Mouse (Mus musculus): ENCODE measurements at regions not wholly inside any gene's neighbourhood (a gene's known extent, or its start where the extent isn't known, plus 50 kb on each side); places are given as distances from the start of the nearest gene placed in this dataset.

GRCm38 (mm10) chr4:95476071-95476724, 81.1 kb upstream of the Fggy start:
- DNase-seq (ENCODE audit: low spot score in 2 of 2), result peak; percentile 7 to 14

GRCm38 (mm10) chr4:95483571-95483970, 73.7 kb upstream of the Fggy start:
- no peak for DNase-seq (ENCODE audit: low spot score in 2 of 2)

DNA sequence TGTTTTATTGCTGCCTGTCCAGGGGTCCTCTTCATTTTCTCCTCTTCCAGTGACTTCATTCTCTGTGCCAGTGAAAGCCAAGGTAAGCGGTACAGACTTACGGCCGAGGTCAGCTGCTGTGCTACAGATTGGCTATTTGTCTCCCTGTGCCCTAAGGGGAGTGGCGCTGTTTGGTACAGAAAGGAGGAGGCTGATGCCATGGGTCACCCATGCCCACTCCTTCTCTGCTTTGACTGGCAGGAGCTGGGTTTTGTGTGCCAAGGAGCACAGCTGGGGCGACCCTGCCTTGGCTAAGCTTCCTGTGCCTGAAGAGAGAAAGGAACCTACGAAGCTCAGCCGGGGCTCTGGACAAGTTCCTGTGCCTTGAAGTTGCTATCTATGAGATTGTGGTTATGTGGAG, 70.0 kb upstream of the Fggy start:
- no peak for DNase-seq (ENCODE audit: low spot score in 2 of 2)

DNA sequence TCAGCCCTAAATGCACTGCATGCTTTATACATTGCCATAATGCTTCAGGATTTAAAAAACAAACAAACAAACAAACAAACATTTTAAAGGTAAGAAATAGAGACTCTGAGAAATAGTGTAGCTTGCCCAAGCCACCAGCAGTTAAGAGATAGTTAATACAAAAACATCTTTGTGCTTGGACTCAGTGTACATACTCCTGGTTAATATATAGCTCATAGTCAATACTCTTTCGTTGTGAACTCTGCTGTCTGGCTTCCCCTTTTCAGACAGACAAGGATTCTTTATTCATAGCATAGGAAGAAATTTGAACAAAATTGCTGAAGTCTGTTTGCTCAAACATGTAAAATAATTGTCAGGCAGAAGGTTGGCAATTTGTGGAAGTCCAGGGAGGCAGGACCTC, 69.3 kb upstream of the Fggy start:
- DNase-seq (ENCODE audit: low spot score in 2 of 2), result no peak

DNA sequence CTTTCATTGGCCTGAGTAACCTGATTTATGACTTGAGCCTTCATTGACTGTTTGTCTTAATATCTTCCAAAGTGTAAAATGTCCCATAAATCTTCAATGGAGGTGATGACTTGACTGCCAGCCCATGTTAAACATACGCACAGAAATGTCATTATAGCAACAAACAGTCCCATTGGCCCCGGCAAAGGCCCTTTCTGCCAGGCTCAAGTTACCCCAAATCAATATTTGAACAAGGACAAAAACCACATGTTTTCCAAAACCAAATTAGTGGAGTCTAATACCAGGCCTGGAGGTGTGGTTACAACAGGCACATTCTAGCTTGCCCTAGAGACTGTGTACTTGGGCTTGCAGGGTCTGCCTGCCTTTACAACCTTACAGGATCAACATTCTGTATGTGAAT, 68.2 kb upstream of the Fggy start:
- no peak for DNase-seq (ENCODE audit: low spot score in 2 of 2)

DNA sequence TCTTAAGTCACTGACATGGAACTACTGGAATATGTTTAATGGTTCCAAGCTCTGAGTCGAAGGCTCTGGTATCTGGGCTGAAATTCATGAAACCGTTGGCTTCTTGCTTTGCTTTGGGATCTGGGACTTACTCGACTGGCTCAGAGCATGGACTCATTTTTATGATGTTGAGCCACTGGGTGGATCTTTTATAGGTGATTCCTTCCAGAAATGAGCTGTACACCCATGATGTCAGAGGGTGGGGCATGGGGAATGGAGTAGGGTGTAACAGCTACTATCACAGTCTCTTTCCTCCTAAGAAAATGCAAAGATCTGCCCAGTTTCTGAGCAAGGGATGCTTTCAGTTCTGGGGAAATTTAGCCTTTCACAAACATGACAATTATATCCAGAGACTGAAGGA, 57.0 kb upstream of the Fggy start:
- DNase-seq (ENCODE audit: low spot score in 2 of 2), result no peak

DNA sequence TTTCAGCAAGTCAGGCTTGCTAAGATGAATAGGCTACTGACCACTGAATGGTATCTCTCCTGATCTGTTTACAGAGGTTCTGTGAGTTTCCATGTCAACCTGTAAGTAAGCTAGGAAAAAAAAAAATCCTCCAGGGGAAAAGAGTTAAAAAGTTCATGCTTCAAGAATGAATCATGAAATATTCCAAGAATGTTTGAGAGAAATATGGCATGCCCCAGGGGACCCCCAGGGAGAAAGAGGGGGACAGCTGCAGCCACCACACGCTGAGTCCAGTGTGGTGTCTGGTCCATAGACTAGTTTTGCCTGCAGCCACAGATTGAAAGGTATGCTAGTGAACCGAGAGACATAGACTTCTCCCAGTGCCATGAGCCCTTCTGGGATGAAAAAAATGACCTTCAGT, 56.1 kb upstream of the Fggy start:
- DNase-seq (ENCODE audit: low spot score in 2 of 2), result no peak

DNA sequence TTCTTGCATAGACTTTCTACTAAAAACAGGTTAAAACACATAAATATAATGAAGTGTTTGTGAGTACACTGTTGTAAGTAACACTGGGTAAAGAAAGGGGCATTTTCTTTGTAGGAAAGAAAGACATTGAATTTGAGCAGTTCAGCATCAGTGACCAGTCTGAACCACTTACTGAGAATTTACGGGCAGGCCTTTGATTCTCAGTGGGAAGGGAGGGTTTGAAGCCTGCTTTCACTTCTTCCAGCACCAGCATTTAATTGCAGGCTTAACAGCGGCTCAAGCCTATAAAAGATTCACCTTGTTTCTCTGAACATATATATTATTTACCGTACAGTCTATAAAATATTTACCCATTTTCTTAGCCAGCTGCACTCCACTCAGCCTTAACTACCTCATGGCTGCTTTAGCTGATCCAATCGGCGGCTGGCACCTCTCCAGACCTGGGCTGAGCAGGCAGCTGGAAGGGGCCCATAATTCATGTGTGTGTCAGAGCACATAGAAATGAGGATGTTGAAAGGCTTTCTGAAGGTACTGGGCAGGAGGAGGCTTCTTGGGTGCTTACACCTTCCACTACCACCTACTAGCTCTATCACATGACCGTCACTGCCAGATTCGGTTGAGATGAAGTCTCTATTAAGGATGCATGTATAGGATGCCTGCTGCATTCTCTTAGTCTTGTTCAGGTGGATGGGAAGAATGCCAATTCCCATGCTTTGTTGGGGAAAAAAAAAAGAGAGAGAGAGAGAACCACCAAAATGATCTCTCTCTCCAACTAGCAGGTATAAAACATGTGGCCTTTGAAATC, 50.0 kb upstream of the Fggy start:
- no peak for DNase-seq (ENCODE audit: low spot score in 2 of 2)

Measured in layer of hippocampus, adult 8-10 months (tissue).